Mouse (Mus musculus) MEL (cell line): Measurements from ENCODE around the gene Trp53i13. TPM values are rescaled to one million over a fixed set of nuclear protein-coding genes. Genes with fewer than 3 reads are reported as not detected.

Source experiments
- DNase-seq: peaks from one replicate; pipeline ENCODE4 v3.0.0; 2011; ENCODE audit warnings: low read depth, low spot score
- H3K27ac ChIP-seq: 2 replicates; pipeline ENCODE4 v1.5.1; 2012; ENCODE audit warnings: low read depth, mild to moderate bottlenecking, control low read depth, low read length, moderate library complexity; ENCODE audit not compliant: control insufficient read depth
- H3K27me3 ChIP-seq, 2 experiments: fragments of 150-350 bp in 1 of 2; sonication (generic) in 1 of 2; 2 replicates each; pipeline ENCODE4 v1.6.1; 2012; ENCODE audit warnings: low read length in 2 of 2, mild to moderate bottlenecking in 2 of 2, improper control_type of control experiment in 1 of 2, moderate library complexity in 1 of 2; ENCODE audit not compliant: insufficient read depth in 2 of 2, control insufficient read depth in 1 of 2
- H3K36me3 ChIP-seq, 2 experiments: 2 replicates each; pipeline ENCODE4 v1.6.1; 2012 to 2014; ENCODE audit warnings: low read length in 2 of 2, improper control_type of control experiment in 1 of 2, inconsistent platforms in 1 of 2, mild to moderate bottlenecking in 1 of 2; ENCODE audit not compliant: insufficient read depth in 2 of 2, control insufficient read depth in 1 of 2
- H3K4me1 ChIP-seq, 2 experiments: fragments of 150-350 bp in 1 of 2; sonication (generic) in 1 of 2; 2 replicates each; pipeline ENCODE4 v1.6.1; 2012; ENCODE audit warnings: low read length in 2 of 2, improper control_type of control experiment in 1 of 2, mild to moderate bottlenecking in 1 of 2; ENCODE audit not compliant: insufficient read depth in 2 of 2, control insufficient read depth in 1 of 2
- H3K4me3 ChIP-seq, 2 experiments: fragments of 150-350 bp in 1 of 2; sonication (generic) in 1 of 2; 2 replicates each; pipeline ENCODE4 v1.5.1; 2012; ENCODE audit warnings: low read depth in 2 of 2, low read length in 2 of 2, mild to moderate bottlenecking in 2 of 2, moderate library complexity in 2 of 2, control low read depth in 1 of 2, improper control_type of control experiment in 1 of 2; ENCODE audit not compliant: control insufficient read depth in 1 of 2, insufficient read depth in 1 of 2
- H3K79me2 ChIP-seq: 2 replicates; pipeline ENCODE4 v1.6.1; 2012; ENCODE audit warnings: mild to moderate bottlenecking, low read length, moderate library complexity; ENCODE audit not compliant: control insufficient read depth, poor library complexity, insufficient read depth
- H3K9ac ChIP-seq: 2 replicates; pipeline ENCODE4 v1.6.1; 2012; ENCODE audit warnings: low read depth, mild to moderate bottlenecking, control low read depth, low read length, moderate library complexity; ENCODE audit not compliant: control insufficient read depth, poor library complexity, severe bottlenecking
- H3K9me3 ChIP-seq: fragments of 150-350 bp; sonication (generic); replicated peaks from 2 replicates; pipeline ENCODE4 v1.6.1; 2012; ENCODE audit warnings: mild to moderate bottlenecking, low read length, improper control_type of control experiment, moderate library complexity; ENCODE audit not compliant: insufficient read depth
- BHLHE40 ChIP-seq: IDR thresholded peaks from 2 replicates; pipeline ENCODE4 v1.6.1; 2012; ENCODE audit warnings: low read depth, mild to moderate bottlenecking, inconsistent platforms, low read length, improper control_type of control experiment, borderline replicate concordance
- CTCF ChIP-seq, 3 experiments: IDR thresholded peaks in 2 of 3; conservative IDR thresholded peaks in 1 of 3; 2 replicates each; pipeline ENCODE4 v1.5.1; 2011 to 2012; ENCODE audit warnings: low read length in 3 of 3, low read depth in 2 of 3, mild to moderate bottlenecking in 2 of 3, improper control_type of control experiment in 1 of 3, inconsistent platforms in 1 of 3, mixed read lengths in 1 of 3, moderate library complexity in 1 of 3; ENCODE audit not compliant: control insufficient read depth in 1 of 3, insufficient read depth in 1 of 3, poor library complexity in 1 of 3, severe bottlenecking in 1 of 3
- E2F4 ChIP-seq: IDR thresholded peaks from 2 replicates; pipeline ENCODE4 v1.6.1; 2011; ENCODE audit warnings: low read depth, low read length, improper control_type of control experiment, borderline replicate concordance
- ELF1 ChIP-seq: IDR thresholded peaks from 2 replicates; pipeline ENCODE4 v1.6.1; 2014; ENCODE audit warnings: low read depth, mild to moderate bottlenecking, inconsistent platforms, low read length, improper control_type of control experiment, moderate library complexity
- EP300 ChIP-seq, 2 experiments: IDR thresholded peaks; 2 replicates each; pipeline ENCODE4 v1.6.1; 2011; ENCODE audit warnings: improper control_type of control experiment in 2 of 2, low read length in 2 of 2, low read depth in 1 of 2, mild to moderate bottlenecking in 1 of 2
- GABPA ChIP-seq: IDR thresholded peaks from 2 replicates; pipeline ENCODE4 v1.6.1; 2012; ENCODE audit warnings: low read depth, mild to moderate bottlenecking, inconsistent platforms, low read length, improper control_type of control experiment, moderate library complexity
- MAFK ChIP-seq: IDR thresholded peaks from 2 replicates; pipeline ENCODE4 v1.6.1; 2011; ENCODE audit warnings: low read depth, mild to moderate bottlenecking, low read length, improper control_type of control experiment, borderline replicate concordance
- MAX ChIP-seq: IDR thresholded peaks from 2 replicates; pipeline ENCODE4 v1.6.1; 2011; ENCODE audit warnings: low read length, improper control_type of control experiment
- MEF2A ChIP-seq: IDR thresholded peaks from 2 replicates; pipeline ENCODE4 v1.6.1; 2014; ENCODE audit warnings: low read depth, mild to moderate bottlenecking, inconsistent platforms, low read length, improper control_type of control experiment; ENCODE audit not compliant: poor library complexity, insufficient replicate concordance, severe bottlenecking; ENCODE audit errors: extremely low read depth
- MXI1 ChIP-seq: IDR thresholded peaks from 2 replicates; pipeline ENCODE4 v1.6.1; 2011; ENCODE audit warnings: mild to moderate bottlenecking, low read depth, low read length, improper control_type of control experiment
- MYC ChIP-seq: IDR thresholded peaks from 2 replicates; pipeline ENCODE4 v1.6.1; 2011; ENCODE audit warnings: low read depth, mild to moderate bottlenecking, low read length, improper control_type of control experiment, moderate library complexity
- NELFE ChIP-seq: IDR thresholded peaks from 2 replicates; pipeline ENCODE4 v1.6.1; 2011; ENCODE audit warnings: low read depth, low read length, improper control_type of control experiment
- POLR2A ChIP-seq, 2 experiments: IDR thresholded peaks; 2 replicates each; pipeline ENCODE4 v1.6.1; 2011 to 2012; ENCODE audit warnings: low read length in 2 of 2, mild to moderate bottlenecking in 2 of 2, control low read depth in 1 of 2, improper control_type of control experiment in 1 of 2, low read depth in 1 of 2, moderate library complexity in 1 of 2; ENCODE audit not compliant: control insufficient read depth in 1 of 2, insufficient read depth in 1 of 2, poor library complexity in 1 of 2
- RAD21 ChIP-seq: IDR thresholded peaks from 2 replicates; pipeline ENCODE4 v1.6.1; 2011; ENCODE audit warnings: mild to moderate bottlenecking, low read depth, low read length, improper control_type of control experiment
- RCOR1 ChIP-seq: IDR thresholded peaks from 2 replicates; pipeline ENCODE4 v1.6.1; 2012; ENCODE audit warnings: low read depth, mild to moderate bottlenecking, inconsistent platforms, low read length, improper control_type of control experiment
- SIN3A ChIP-seq: IDR thresholded peaks from 2 replicates; pipeline ENCODE4 v1.6.1; 2012; ENCODE audit warnings: low read length, improper control_type of control experiment, inconsistent platforms
- SMC3 ChIP-seq: IDR thresholded peaks from 2 replicates; pipeline ENCODE4 v1.6.1; 2011; ENCODE audit warnings: low read depth, low read length, improper control_type of control experiment
- TBP ChIP-seq: IDR thresholded peaks from 2 replicates; pipeline ENCODE4 v1.8.0; 2011; ENCODE audit warnings: low read depth, low read length, improper control_type of control experiment
- TCF12 ChIP-seq: IDR thresholded peaks from 2 replicates; pipeline ENCODE4 v1.6.1; 2014; ENCODE audit warnings: low read depth, mild to moderate bottlenecking, inconsistent platforms, low read length, improper control_type of control experiment, moderate library complexity
- ZKSCAN1 ChIP-seq: IDR thresholded peaks from 2 replicates; pipeline ENCODE4 v1.6.1; 2012; ENCODE audit warnings: low read depth, mild to moderate bottlenecking, inconsistent platforms, low read length, improper control_type of control experiment, moderate library complexity
- ZMIZ1 ChIP-seq: IDR thresholded peaks from 2 replicates; pipeline ENCODE4 v1.6.1; 2012; ENCODE audit warnings: low read depth, mild to moderate bottlenecking, inconsistent platforms, low read length, improper control_type of control experiment, moderate library complexity
- ZNF384 ChIP-seq: IDR thresholded peaks from 2 replicates; pipeline ENCODE4 v1.6.1; 2012; ENCODE audit warnings: low read depth, mild to moderate bottlenecking, inconsistent platforms, low read length, improper control_type of control experiment
- polyA plus RNA-seq, 2 experiments: library from polyadenylated mRNA; stranded (reverse) in 1 of 2; unstranded in 1 of 2; fragments of >175 nt in 1 of 2; fragments of >200 nt in 1 of 2; gene quantifications; 2 replicates each; pipeline versions ENCODE4 v1.2.1 to v1.2.4; 2012; ENCODE audit warnings: low replicate concordance in 2 of 2, low read depth in 1 of 2; ENCODE audit not compliant: insufficient read length in 2 of 2, insufficient read depth in 1 of 2, missing spikeins in 1 of 2
- total RNA-seq: library from RNA; depleted of rRNA; stranded (reverse); fragments of 300-350 nt; gene quantifications from 2 replicates; pipeline ENCODE4 v1.2.3, GENCODE M21; 2012

The Trp53i13 gene
- total and polyA plus RNA-seq, 3 experiments: 6.0 to 12.3 TPM; not detected in 1

DNA sequence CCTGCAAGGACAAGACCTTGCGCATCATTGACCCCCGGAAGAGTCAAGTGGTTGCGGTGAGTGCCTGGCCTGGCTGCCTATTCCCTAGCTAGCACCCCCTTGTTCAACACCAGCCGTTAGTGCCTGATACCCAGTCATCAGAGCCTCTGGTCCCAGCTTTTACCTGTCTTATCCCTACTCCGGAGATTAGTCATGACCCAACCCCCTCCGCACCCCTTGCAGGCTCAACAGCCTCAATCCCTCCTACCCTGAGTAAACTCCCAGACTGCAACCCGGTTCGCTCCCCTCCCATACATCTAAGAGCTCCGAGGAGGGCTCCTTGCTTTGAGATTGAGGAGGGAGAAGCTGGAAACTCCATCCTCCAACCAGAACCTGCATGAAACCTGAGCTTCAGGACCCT is 49.2 kb downstream of the Trp53i13 start:
- no peak for TF ChIP-seq ELF1
- TF ChIP-seq MXI1: no peak
- TF ChIP-seq ZMIZ1: no peak
- TF ChIP-seq SMC3: no peak
- TF ChIP-seq BHLHE40: no peak
- no peak for TF ChIP-seq ZKSCAN1
- TF ChIP-seq MAX: no peak
- TF ChIP-seq ZNF384: no peak
- TF ChIP-seq MEF2A: no peak
- no peak for TF ChIP-seq POLR2A (IDR thresholded peaks at IDR 0.05; ENCODE audit: control insufficient read depth in 1 of 2, insufficient read depth in 1 of 2, low read depth in 1 of 2, low read length in 2 of 2, poor library complexity in 1 of 2)
- Histone ChIP-seq H3K9me3 (no peaks in the 10 kb centered on the region), H3K27ac (no peak overlapping the region), H3K79me2 (no peaks in the 10 kb centered on the region), H3K4me1 (no peaks in the 10 kb centered on the region), H3K9ac (peak overlapping the region; percentile 41; the same call in 1 of the 2 replicates), H3K36me3 (no peaks in the 10 kb centered on the region), H3K27me3 (no peaks in the 10 kb centered on the region), H3K4me3 (no peak overlapping the region; a peak in 1 of 4 replicates)
- no peak for DNase-seq

- Histone ChIP-seq H3K79me2 (no peaks in the 10 kb centered on the region), H3K9ac (no peak overlapping the region), H3K4me3 (no peak overlapping the region), H3K27ac (no peak overlapping the region), H3K9me3 (no peaks in the 10 kb centered on the region), H3K4me1 (0 out of 4 replicates have a peak, but pooled peaks cover 0 to 3% of the 10 kb centered on the region in 2 experiments)
- DNase-seq: no peak
- TF ChIP-seq NELFE (no peak), E2F4 (no peak), TCF12 (no peak), MYC (no peak), BHLHE40 (no peak), GABPA (no peak), MAX (no peak), RAD21 (no peak), ZKSCAN1 (no peak), TBP (no peak), EP300 (IDR thresholded peaks at IDR 0.05; ENCODE audit: low read depth in 1 of 2, low read length in 2 of 2) (no peak), CTCF (IDR thresholded peaks at IDR 0.05 in 2 of 3, conservative IDR thresholded peaks at IDR 0.05 in 1 of 3; ENCODE audit: control insufficient read depth in 1 of 3, insufficient read depth in 1 of 3, low read depth in 2 of 3, low read length in 3 of 3, poor library complexity in 1 of 3, severe bottlenecking in 1 of 3) (no peak), RCOR1 (no peak), MAFK (no peak), SIN3A (no peak), MXI1 (no peak)
- TF ChIP-seq, all 39 proteins: peak for 0
- H3K27me3 ChIP-seq: no peaks in the 10 kb centered on the region
- no peaks in the 10 kb centered on the region; a peak in 1 of 4 replicates for H3K36me3 ChIP-seq
These were observed 50.7 kb downstream of the Trp53i13 start for GRCm38 (mm10) chr11:77465111-77465510.
